Mouse (Mus musculus) neutrophil, adult 65 days (primary cell): ENCODE results near the gene Cog3. TPM values are rescaled to one million over a fixed set of nuclear protein-coding genes. Genes with fewer than 3 reads are reported as not detected.

Source experiments
- total RNA-seq: library from RNA; stranded (reverse); gene quantifications from 2 replicates; pipeline ENCODE4 v1.2.4, GENCODE M21; 2023

Cog3 gene
- total RNA-seq: 19.1 and 24.5 TPM in 2 replicates

GRCm38 (mm10) chr14:75753991-75754817, at the start of gene Cog3:
Gene Cog3 (minus strand): TSS chr14:75754517.

GRCm38 (mm10) chr14:75786868-75787793, 32.8 kb upstream of the Cog3 start, which contains the start of gene Slc25a30:
Gene Slc25a30 (minus strand): TSS chr14:75787037.

Other genes with a start within 250 kb of the Cog3 start
- gene Spert, start 161.4 kb downstream of the Cog3 start, total RNA-seq: not detected in 2 replicates
- not detected in 2 replicates for gene Erich6b, start 112.3 kb downstream of the Cog3 start, total RNA-seq
- gene Slc25a30, start 32.5 kb upstream of the Cog3 start, total RNA-seq: 19.3 and 28.3 TPM in 2 replicates
- 1,439 and 1,808 TPM in 2 replicates for gene Tpt1, start 90.6 kb upstream of the Cog3 start, total RNA-seq
- gene Kctd4, start 200.5 kb upstream of the Cog3 start, total RNA-seq: not detected in 2 replicates